ENCODE assay signal across 23 mouse cellular contexts in genomic region chr15:52167811-52168210, GRCm38 (mm10).
DNase-seq lines count a peak whose midpoint lies in the region; ATAC-seq and TF ChIP-seq lines count a peak whose summit lies in the region.
"Had no signal": no experiment of that assay in that cellular context is flagged by ENCODE, and none has a peak within 500 bp of the region (broad histone marks: within the 10 kb centered on the region; RNA-seq: fewer than 3 reads in every experiment).

No protein-coding gene starts in this region.

- no peak overlapping the region for H3K4me3 ChIP-seq in liver, embryonic 12.5 days
- no peak overlapping the region for H3K4me3 ChIP-seq in liver, postnatal 0 days (ENCODE audit: low read depth, low read length)
- no peak overlapping the region for H3K4me3 ChIP-seq in midbrain, embryonic 11.5 days (ENCODE audit: low read depth, low read length)
- no peak overlapping the region for H3K4me3 ChIP-seq in midbrain, postnatal 0 days (ENCODE audit: low read depth, low read length)
- no peak overlapping the region for H3K4me3 ChIP-seq in liver, embryonic 16.5 days (ENCODE audit: low read depth, low read length)
- H3K4me3 ChIP-seq: forebrain, embryonic 10.5 days; forebrain, embryonic 13.5 days; gastrocnemius, adult 2 months; heart, embryonic 12.5 days; heart, embryonic 15.5 days; hindbrain, embryonic 10.5 days; hindbrain, embryonic 13.5 days had no signal

- no peak overlapping the region for H3K4me2 ChIP-seq in liver, embryonic 12.5 days
- no peak overlapping the region for H3K4me2 ChIP-seq in liver, postnatal 0 days (ENCODE audit: low read depth, low read length)
- H3K4me2 ChIP-seq in midbrain, embryonic 11.5 days = no peak overlapping the region
- no peak overlapping the region for H3K4me2 ChIP-seq in midbrain, postnatal 0 days (ENCODE audit: low read depth, low read length, poor library complexity, severe bottlenecking)
- H3K4me2 ChIP-seq in liver, embryonic 16.5 days (ENCODE audit: low read depth, low read length) = no peak overlapping the region
- H3K4me2 ChIP-seq: forebrain, embryonic 13.5 days; heart, embryonic 12.5 days; heart, embryonic 15.5 days; hindbrain, embryonic 13.5 days had no signal

- ATAC-seq in liver, embryonic 12.5 days = no peak
- no peak for ATAC-seq in liver, postnatal 0 days
- no peak for ATAC-seq in midbrain, embryonic 11.5 days (ENCODE audit: low FRiP score)
- no peak for ATAC-seq in midbrain, postnatal 0 days (ENCODE audit: low FRiP score)
- ATAC-seq in liver, embryonic 16.5 days (ENCODE audit: low read depth) = no peak
- ATAC-seq: forebrain, embryonic 13.5 days; forebrain, postnatal 0 days had no signal

- no peaks in the 10 kb centered on the region for H3K27me3 ChIP-seq in liver, embryonic 12.5 days (replicated peaks)
- H3K27me3 ChIP-seq in liver, postnatal 0 days (ENCODE audit: insufficient read depth, low read length) = no peaks in the 10 kb centered on the region
- H3K27me3 ChIP-seq in midbrain, embryonic 11.5 days (ENCODE audit: control insufficient read depth, insufficient read depth, low read length) = no peaks in the 10 kb centered on the region
- no peaks in the 10 kb centered on the region for H3K27me3 ChIP-seq in midbrain, postnatal 0 days (ENCODE audit: insufficient read depth, low read length)
- no peaks in the 10 kb centered on the region for H3K27me3 ChIP-seq in liver, embryonic 16.5 days (ENCODE audit: control insufficient read depth, insufficient read depth, low read depth, low read length)
- H3K27me3 ChIP-seq: forebrain, embryonic 13.5 days; heart, embryonic 12.5 days; heart, embryonic 15.5 days; hindbrain, embryonic 13.5 days had no signal

- WGBS in liver, embryonic 12.5 days (ENCODE audit: insufficient replicate concordance) = 51% methylated on average over 5 of the region's 5 CpGs
- WGBS in liver, postnatal 0 days (ENCODE audit: insufficient replicate concordance) = 42% methylated on average over 5 of the region's 5 CpGs
- 83% methylated on average over 5 of the region's 5 CpGs for WGBS in midbrain, embryonic 11.5 days
- 81% methylated on average over 5 of the region's 5 CpGs for WGBS in midbrain, postnatal 0 days
- WGBS in liver, embryonic 16.5 days (ENCODE audit: insufficient replicate concordance) = 27% methylated on average over 5 of the region's 5 CpGs

- H3K27ac ChIP-seq in liver, embryonic 12.5 days = peak overlapping the region; percentile 81; the same call in 1 of the 2 replicates
- no peak overlapping the region for H3K27ac ChIP-seq in liver, postnatal 0 days (ENCODE audit: low read depth)
- no peak overlapping the region for H3K27ac ChIP-seq in midbrain, embryonic 11.5 days (ENCODE audit: low read depth, low read length)
- H3K27ac ChIP-seq in midbrain, postnatal 0 days (ENCODE audit: low read depth, low read length) = no peak overlapping the region
- peak overlapping the region; percentile 89; the same call in 1 of the 2 replicates for H3K27ac ChIP-seq in liver, embryonic 16.5 days (ENCODE audit: low read length)
- H3K27ac ChIP-seq: forebrain, embryonic 10.5 days; forebrain, embryonic 13.5 days; gastrocnemius, adult 2 months; heart, embryonic 15.5 days; hindbrain, embryonic 10.5 days; hindbrain, embryonic 13.5 days had no signal

- no peak for TF ChIP-seq EP300 in liver, postnatal 0 days (IDR thresholded peaks at IDR 0.05; ENCODE audit: low read depth)

- H3K9me3 ChIP-seq in liver, embryonic 12.5 days (replicated peaks) = no peaks in the 10 kb centered on the region
- no peaks in the 10 kb centered on the region for H3K9me3 ChIP-seq in liver, postnatal 0 days (ENCODE audit: low read length)
- H3K9me3 ChIP-seq in midbrain, embryonic 11.5 days (ENCODE audit: control insufficient read depth, low read length) = no peaks in the 10 kb centered on the region
- no peaks in the 10 kb centered on the region for H3K9me3 ChIP-seq in midbrain, postnatal 0 days (ENCODE audit: low read length)
- no peaks in the 10 kb centered on the region for H3K9me3 ChIP-seq in liver, embryonic 16.5 days (replicated peaks; ENCODE audit: control insufficient read depth, low read length)
- H3K9me3 ChIP-seq: forebrain, embryonic 10.5 days; forebrain, embryonic 13.5 days; heart, embryonic 12.5 days; heart, embryonic 15.5 days; hindbrain, embryonic 10.5 days; hindbrain, embryonic 13.5 days had no signal

- H3K9ac ChIP-seq in liver, embryonic 12.5 days = no peak overlapping the region
- H3K9ac ChIP-seq in liver, postnatal 0 days (replicated peaks) = no peak overlapping the region
- no peak overlapping the region for H3K9ac ChIP-seq in midbrain, embryonic 11.5 days (ENCODE audit: low read length)
- no peak overlapping the region for H3K9ac ChIP-seq in midbrain, postnatal 0 days (replicated peaks; ENCODE audit: low read length, poor library complexity, severe bottlenecking)
- H3K9ac ChIP-seq in liver, embryonic 16.5 days (ENCODE audit: low read depth, low read length) = no peak overlapping the region
- H3K9ac ChIP-seq: forebrain, embryonic 13.5 days; forebrain, postnatal 0 days; heart, embryonic 12.5 days; heart, embryonic 15.5 days; hindbrain, embryonic 13.5 days had no signal

- H3K36me3 ChIP-seq in liver, embryonic 12.5 days = no peaks in the 10 kb centered on the region
- H3K36me3 ChIP-seq in liver, postnatal 0 days (replicated peaks; ENCODE audit: insufficient read depth, low read length) = no peaks in the 10 kb centered on the region
- H3K36me3 ChIP-seq in midbrain, embryonic 11.5 days (ENCODE audit: control insufficient read depth, insufficient read depth, low read length) = no peaks in the 10 kb centered on the region
- H3K36me3 ChIP-seq in midbrain, postnatal 0 days (ENCODE audit: insufficient read depth, low read length) = no peaks in the 10 kb centered on the region
- H3K36me3 ChIP-seq in liver, embryonic 16.5 days (ENCODE audit: control insufficient read depth, insufficient read depth) = no peaks in the 10 kb centered on the region
- H3K36me3 ChIP-seq: forebrain, embryonic 10.5 days; heart, embryonic 12.5 days; heart, embryonic 15.5 days; hindbrain, embryonic 10.5 days; hindbrain, embryonic 13.5 days had no signal

- DNase-seq in liver, postnatal 0 days = no peak
- peak; percentile 19 for DNase-seq in midbrain, embryonic 11.5 days (ENCODE audit: low spot score, missing footprints)
- no peak for DNase-seq in midbrain, postnatal 0 days (ENCODE audit: low spot score)
- no peak for DNase-seq in urinary bladder, postnatal 36 days (ENCODE audit: low spot score in 2 of 2)
- DNase-seq: adrenal gland, postnatal 10 days; adrenal gland, postnatal 36 days; B cell, adult 2 months; cerebellum, adult 18-20 months; cerebellum, adult 9-10 months; forebrain, postnatal 0 days; gastrocnemius, adult 2 months; gastrocnemius, postnatal 14 days; heart, adult 11 months; heart, postnatal 10 days; heart, postnatal 36 days had no signal

- H3K4me1 ChIP-seq in liver, embryonic 12.5 days = peaks cover 31% of the 10 kb centered on the region
- H3K4me1 ChIP-seq in liver, postnatal 0 days (ENCODE audit: insufficient read depth) = peaks cover 15% of the 10 kb centered on the region
- H3K4me1 ChIP-seq in midbrain, embryonic 11.5 days (ENCODE audit: control insufficient read depth, insufficient read depth, low read length) = no peaks in the 10 kb centered on the region
- H3K4me1 ChIP-seq in midbrain, postnatal 0 days (ENCODE audit: insufficient read depth, low read length) = no peaks in the 10 kb centered on the region
- peaks cover 24% of the 10 kb centered on the region for H3K4me1 ChIP-seq in liver, embryonic 16.5 days (ENCODE audit: control insufficient read depth, low read depth, low read length)
- H3K4me1 ChIP-seq: forebrain, embryonic 10.5 days; forebrain, embryonic 13.5 days; heart, embryonic 15.5 days; hindbrain, embryonic 10.5 days; hindbrain, embryonic 13.5 days had no signal

- TF ChIP-seq CTCF in liver, postnatal 0 days (IDR thresholded peaks at IDR 0.05; ENCODE audit: low read depth) = no peak
- no peak for TF ChIP-seq CTCF in midbrain, postnatal 0 days (IDR thresholded peaks at IDR 0.05)

Comparison
In these comparisons a context has a peak if more than half of its experiments do, and no peak if none do; other contexts are left out.
1. H3K27ac ChIP-seq: peak in liver, embryonic 12.5 days (single experiment) and liver, embryonic 16.5 days (single experiment); none in liver, postnatal 0 days (single experiment), midbrain, embryonic 11.5 days (single experiment) and midbrain, postnatal 0 days (single experiment).